In the genomic region with DNA sequence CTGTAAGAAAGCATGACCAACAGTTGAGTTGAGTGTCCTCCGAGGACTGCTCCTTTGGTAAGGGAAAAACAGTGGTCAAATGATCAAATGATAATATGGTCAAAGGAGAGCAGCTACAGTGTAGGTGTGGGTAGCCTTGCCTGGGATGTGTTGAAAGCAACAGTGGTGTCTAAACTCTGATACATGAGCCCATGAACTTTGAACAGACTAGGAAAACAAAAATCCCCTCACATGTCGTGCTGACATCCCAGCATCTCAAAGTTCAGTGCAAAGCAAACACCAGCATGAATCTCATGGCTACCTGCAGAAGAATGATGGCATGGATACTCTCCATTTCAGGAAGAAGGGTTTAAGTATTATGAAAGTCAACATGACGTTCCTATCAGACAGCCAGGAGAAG, we compare ENCODE assay signal across 13 mouse cellular contexts.
"Had no signal": no experiment of that assay in that cellular context is flagged by ENCODE, and none has a peak within 500 bp of the region (broad histone marks: within the 10 kb centered on the region; RNA-seq: fewer than 3 reads in every experiment).

No protein-coding gene starts in this region.

- DNase-seq: kidney, adult 2 months; kidney, postnatal 25 days; layer of hippocampus, adult 9-11 months; lung, adult 2 months; lung, postnatal 14 days; lung, postnatal 4 days; midbrain, embryonic 14.5 days had no signal

- H3K4me2 ChIP-seq: midbrain, embryonic 11.5 days had no signal

- H3K4me3 ChIP-seq: layer of hippocampus, adult 2 months had no signal

- ATAC-seq: hindbrain, postnatal 0 days; intestine, postnatal 0 days had no signal

- H3K27ac ChIP-seq: hindbrain, postnatal 0 days; kidney, postnatal 0 days; layer of hippocampus, adult 2 months; stomach, postnatal 0 days had no signal
